ENCODE assay signal across 8 mouse cellular contexts in the genomic region with DNA sequence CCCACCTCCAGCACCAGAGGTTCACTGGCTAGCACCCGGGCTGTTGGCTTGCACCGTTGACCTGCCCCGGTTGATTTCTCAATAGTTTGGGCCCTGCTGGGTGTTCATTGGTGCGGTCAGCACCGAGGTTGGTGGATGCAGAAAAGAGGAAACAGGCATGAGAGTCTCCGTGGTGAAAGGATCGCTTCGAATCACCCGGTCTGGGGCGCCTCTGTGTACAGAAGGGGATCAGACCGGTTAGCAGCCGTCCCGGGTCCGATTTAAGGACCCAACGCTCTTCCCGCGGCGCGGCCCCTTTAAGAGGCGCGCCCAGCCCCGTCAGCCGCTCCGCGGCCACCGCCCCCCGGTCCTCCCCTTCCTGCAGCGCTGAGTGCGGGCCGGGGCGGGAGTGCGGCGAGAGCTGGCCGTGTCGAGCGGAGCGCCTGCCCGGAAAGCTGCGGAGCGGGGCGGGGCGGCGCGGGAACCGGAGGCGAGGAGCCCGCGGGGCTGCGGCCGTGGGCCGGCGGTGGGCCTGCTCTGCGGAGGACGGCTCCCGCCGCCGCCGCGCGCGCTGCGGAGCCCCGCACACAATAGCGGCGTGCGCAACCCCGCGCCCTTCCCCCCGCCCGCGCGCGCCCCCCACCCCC. TPM values are rescaled to one million over a fixed set of nuclear protein-coding genes. Genes with fewer than 3 reads are reported as not detected.
DNase-seq lines count a peak whose midpoint lies in the region; ATAC-seq and TF ChIP-seq lines count a peak whose summit lies in the region.

TSS of gene Bcr (plus strand) at position 376 of the 626 bp plus-strand sequence.

- H3K9ac ChIP-seq in forebrain, embryonic 12.5 days, result peak within 1 kb of the TSS; percentile 89
- peak within 1 kb of the TSS; percentile 70 for H3K9ac ChIP-seq in lung, embryonic 15.5 days

- peak within 1 kb of the TSS; percentile 81 for H3K27ac ChIP-seq in forebrain, embryonic 12.5 days
- peak within 1 kb of the TSS; percentile 43 for H3K27ac ChIP-seq in lung, embryonic 15.5 days
- H3K27ac ChIP-seq in olfactory bulb, adult 2 months (ENCODE audit: insufficient read depth, low read depth, low read length), result peak within 1 kb of the TSS; percentile 23

- H3K27me3 ChIP-seq in forebrain, embryonic 12.5 days, result peaks cover 11% of the 10 kb centered on the region; the same call in 1 of the 2 replicates
- H3K27me3 ChIP-seq in lung, embryonic 15.5 days, result no peaks in the 10 kb centered on the region

- 1% methylated on average over 33 of the region's 73 CpGs for WGBS in forebrain, embryonic 12.5 days
- WGBS in large intestine, adult 2 months, result under 1% methylated on average over 71 of the region's 73 CpGs
- under 1% methylated on average over 29 of the region's 73 CpGs for WGBS in lung, embryonic 15.5 days
- WGBS in olfactory bulb, adult 2 months, result under 1% methylated on average over 63 of the region's 73 CpGs

- H3K9me3 ChIP-seq in forebrain, embryonic 12.5 days, result no peaks in the 10 kb centered on the region
- H3K9me3 ChIP-seq in lung, embryonic 15.5 days, result no peaks in the 10 kb centered on the region

- peak within 1 kb of the TSS; percentile 89 for H3K4me3 ChIP-seq in forebrain, embryonic 12.5 days (replicated peaks)
- H3K4me3 ChIP-seq in lung, embryonic 15.5 days, result peak within 1 kb of the TSS; percentile 88
- H3K4me3 ChIP-seq in olfactory bulb, adult 2 months (ENCODE audit: insufficient read depth, low read depth, low read length), result peak within 1 kb of the TSS; percentile 75

- intact Hi-C loops in heart, postnatal 10 days (cut with DNase I), result no loop called here

- DNase-seq in CD4-positive helper T cell, adult 2 months (ENCODE audit: low read depth, low spot score), result peak; percentile 80
- peak; percentile 92 for DNase-seq in brain, embryonic 14.5 days (ENCODE audit: low read depth)
- peak; percentile 76 to 81 for DNase-seq in heart, postnatal 10 days
- peak; percentile 50 for DNase-seq in large intestine, adult 2 months (ENCODE audit: low read depth, low spot score)
- DNase-seq in thymus, adult 18-20 months, result peak; percentile 47 to 65

- peak; percentile 89 for ATAC-seq in forebrain, embryonic 12.5 days (ENCODE audit: low FRiP score)
- peak; percentile 79; the same call in 1 of the 2 replicates for ATAC-seq in lung, embryonic 15.5 days (ENCODE audit: borderline replicate concordance, extremely low read depth, low FRiP score, low TSS enrichment)

- peak within 1 kb of the TSS; percentile 85 for H3K4me2 ChIP-seq in forebrain, embryonic 12.5 days
- peak within 1 kb of the TSS; percentile 89 for H3K4me2 ChIP-seq in lung, embryonic 15.5 days

- peaks cover 74% of the 10 kb centered on the region for H3K4me1 ChIP-seq in forebrain, embryonic 12.5 days
- peaks cover 57% of the 10 kb centered on the region for H3K4me1 ChIP-seq in lung, embryonic 15.5 days
- peaks cover 33% of the 10 kb centered on the region for H3K4me1 ChIP-seq in olfactory bulb, adult 2 months (ENCODE audit: control insufficient read depth, insufficient read depth, low read length)

- TF ChIP-seq CTCF in brain, embryonic 14.5 days (IDR thresholded peaks at IDR 0.05; ENCODE audit: borderline replicate concordance, extremely low read depth, insufficient read depth, insufficient read length), result no peak
- TF ChIP-seq CTCF in olfactory bulb, adult 2 months (IDR thresholded peaks at IDR 0.05; ENCODE audit: insufficient read depth, low read depth, low read length), result no peak

- 0 out of 2 replicates have a peak, but pooled peaks cover 11% of the 10 kb centered on the region for H3K36me3 ChIP-seq in forebrain, embryonic 12.5 days (replicated peaks)
- no peaks in the 10 kb centered on the region for H3K36me3 ChIP-seq in lung, embryonic 15.5 days

- peak; percentile 91 for TF ChIP-seq POLR2A in brain, embryonic 14.5 days (IDR thresholded peaks at IDR 0.05; ENCODE audit: borderline replicate concordance, extremely low read depth, insufficient read depth, insufficient read length, poor library complexity, severe bottlenecking)
- peak; percentile 72 for TF ChIP-seq POLR2A in olfactory bulb, adult 2 months (IDR thresholded peaks at IDR 0.05; ENCODE audit: insufficient read depth, low read depth, low read length)

RNA-seq across cellular contexts. Expression of gene Bcr, which starts in this region (rescaled TPM):
- 57.8 and 83.3 TPM in 2 replicates for polyA plus RNA-seq in brain, embryonic 14.5 days (2012; rRNA removed)
- 11.5 TPM in 2 replicates for polyA plus RNA-seq in forebrain, embryonic 12.5 days (2016; fragmentation: Nextera tagmentation; extraction: Ambion mirVana)
- total RNA-seq in heart, postnatal 10 days (2021), result 10 to 100 TPM; 11.1 to 11.7 TPM
- 29.2 and 48.8 TPM in 2 replicates for polyA plus RNA-seq in large intestine, adult 2 months (2012; rRNA removed)
- 8.6 and 8.9 TPM in 2 replicates for polyA plus RNA-seq in lung, embryonic 15.5 days (2015; fragmentation: Nextera tagmentation; extraction: Ambion mirVana)
- not detected in 2 replicates for polyA plus RNA-seq in olfactory bulb, adult 2 months (2012; ENCODE audit: insufficient read depth, insufficient read length, low replicate concordance, missing spikeins)

Comparison
In these comparisons a context has a peak if more than half of its experiments do, and no peak if none do; other contexts are left out.
1. Peak in every context shown above with its lines: DNase-seq, ATAC-seq, H3K4me3 ChIP-seq and H3K27ac ChIP-seq.
2. H3K27ac ChIP-seq: peak in every context shown above with its lines; median percentile 81 in forebrain, embryonic 12.5 days; 43 in lung, embryonic 15.5 days; 23 in olfactory bulb, adult 2 months.